Mouse (Mus musculus): ENCODE results near the gene Krt20.

DNA sequence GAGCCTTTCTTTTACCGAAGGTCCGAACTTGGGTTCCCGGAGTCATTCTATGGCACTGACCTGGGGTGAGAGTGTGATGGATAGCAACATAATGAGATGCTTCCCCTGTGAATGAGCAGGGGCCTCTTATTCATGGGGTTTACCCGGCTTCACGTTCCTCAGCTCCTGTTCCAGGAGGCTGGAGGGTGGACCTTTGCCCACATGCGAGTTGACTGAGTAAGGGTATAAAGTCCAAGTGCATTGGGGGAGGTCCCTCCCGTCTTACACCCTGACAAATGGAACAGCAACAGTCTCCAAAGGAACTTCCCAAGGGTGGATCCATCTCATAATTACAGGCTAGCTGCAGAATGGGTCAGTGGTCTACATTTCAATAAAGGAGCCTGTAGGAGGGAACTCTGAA, 23.8 kb upstream of the Krt20 start:
- no peak for TF ChIP-seq POLR2A (IDR thresholded peaks at IDR 0.05; ENCODE audit: low read depth, low read length)
- TF ChIP-seq CTCF (conservative IDR thresholded peaks at IDR 0.05; ENCODE audit: insufficient read depth, insufficient read length, low read depth, low read length), result no peak
